Mouse (Mus musculus) ES-Bruce4 (cell line): Measurements from ENCODE around the gene Ube4b. TPM values are rescaled to one million over a fixed set of nuclear protein-coding genes. Genes with fewer than 3 reads are reported as not detected.
"Not testable (repeated sequence)": the region's sequence is repeated elsewhere in the genome, so short reads cannot be mapped to it uniquely, and the experiment has no call there.

Experiments
- H3K27ac ChIP-seq: 2 replicates; pipeline ENCODE4 v1.5.1; 2012; ENCODE audit warnings: low read length, inconsistent platforms; ENCODE audit not compliant: insufficient read depth
- H3K27me3 ChIP-seq: 2 replicates; pipeline ENCODE4 v1.6.1; 2012; ENCODE audit warnings: mild to moderate bottlenecking, low read length, inconsistent platforms; ENCODE audit not compliant: control insufficient read depth, poor library complexity, insufficient read depth, severe bottlenecking
- H3K36me3 ChIP-seq: 2 replicates; pipeline ENCODE4 v1.6.1; 2012; ENCODE audit warnings: inconsistent platforms, mild to moderate bottlenecking, low read length, moderate library complexity; ENCODE audit not compliant: control insufficient read depth, poor library complexity, insufficient read depth, severe bottlenecking
- H3K4me1 ChIP-seq: one replicate; pipeline ENCODE4 v1.8.1; 2011; ENCODE audit warnings: low read length; ENCODE audit not compliant: control insufficient read depth, insufficient read depth
- H3K4me3 ChIP-seq: 2 replicates; pipeline ENCODE4 v1.5.1; 2011; ENCODE audit warnings: low read depth, mild to moderate bottlenecking, low read length
- H3K9ac ChIP-seq: 2 replicates; pipeline ENCODE4 v1.6.1; 2012; ENCODE audit warnings: low read depth, mild to moderate bottlenecking, inconsistent platforms; ENCODE audit not compliant: poor library complexity, severe bottlenecking
- H3K9me3 ChIP-seq: replicated peaks from 2 replicates; pipeline ENCODE4 v1.6.1; 2012; ENCODE audit warnings: mild to moderate bottlenecking, low read length, inconsistent platforms; ENCODE audit not compliant: control insufficient read depth, poor library complexity, insufficient read depth, severe bottlenecking
- CTCF ChIP-seq: IDR thresholded peaks from one replicate; pipeline ENCODE4 v1.8.1; 2011; ENCODE audit warnings: low read depth, low read length
- EP300 ChIP-seq: IDR thresholded peaks from 2 replicates; pipeline ENCODE4 v1.6.1; 2011; ENCODE audit warnings: low read depth, low read length; ENCODE audit not compliant: insufficient read depth
- POLR2A ChIP-seq: IDR thresholded peaks from one replicate; pipeline ENCODE4 v1.8.1; 2011; ENCODE audit warnings: low read length; ENCODE audit not compliant: insufficient read depth
- polyA plus RNA-seq: library from polyadenylated mRNA; stranded (reverse); fragments of >200 nt; gene quantifications from 2 replicates; pipeline ENCODE4 v1.2.4, GENCODE M21; 2011; ENCODE audit warnings: low read depth; ENCODE audit not compliant: missing spikeins, insufficient read depth, insufficient read length

Ube4b gene
- polyA plus RNA-seq, 1 experiment: 193 TPM

DNA sequence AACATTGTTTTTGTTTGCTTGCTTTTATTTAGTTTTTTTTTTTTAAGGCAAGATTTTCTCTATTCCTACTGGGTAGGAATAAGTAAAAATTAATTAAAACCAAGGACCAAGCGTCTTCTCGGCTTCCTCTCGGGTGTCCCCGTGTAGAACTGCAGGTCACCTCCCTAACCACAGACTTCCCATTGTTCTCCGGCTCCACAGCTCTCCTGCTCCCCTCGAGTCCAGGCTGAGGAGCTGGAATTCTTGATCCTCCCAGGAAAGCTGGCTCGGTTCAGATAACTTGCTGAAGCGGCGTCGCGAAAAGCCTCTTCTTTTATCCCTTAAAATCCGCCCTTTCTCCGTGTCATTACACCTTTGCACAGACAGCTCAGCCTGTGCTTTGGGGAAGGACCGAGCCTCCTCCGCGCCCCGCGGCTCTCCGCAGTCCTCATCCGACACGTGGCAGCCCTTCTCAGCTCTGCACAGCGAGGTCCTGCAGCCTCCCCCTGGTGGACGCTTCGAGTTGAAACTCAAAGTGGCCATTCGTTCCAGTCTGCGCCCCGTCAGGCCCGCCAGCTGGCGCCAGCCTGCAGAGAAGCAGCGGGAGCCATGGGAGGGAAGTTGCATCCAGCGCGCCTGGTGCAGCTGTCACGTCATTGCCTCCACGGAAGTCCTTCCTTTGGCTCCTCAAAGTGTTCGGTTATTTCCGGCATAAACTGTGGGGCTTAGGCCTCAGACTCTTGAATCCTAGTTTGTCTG is 18.6 kb upstream of the Ube4b start:
- H3K27me3 ChIP-seq: no peaks in the 10 kb centered on the region
- TF ChIP-seq POLR2A (peak; percentile 6), EP300 (peak; percentile 83), CTCF (peak; percentile 63)
- H3K4me1 ChIP-seq: no peaks in the 10 kb centered on the region
- H3K27ac ChIP-seq: peak overlapping the region; percentile 98
- H3K9me3 ChIP-seq: no peaks in the 10 kb centered on the region
- peak overlapping the region; percentile 8 for H3K9ac ChIP-seq
- no peaks in the 10 kb centered on the region for H3K36me3 ChIP-seq
- H3K4me3 ChIP-seq: peak overlapping the region; percentile 27

DNA sequence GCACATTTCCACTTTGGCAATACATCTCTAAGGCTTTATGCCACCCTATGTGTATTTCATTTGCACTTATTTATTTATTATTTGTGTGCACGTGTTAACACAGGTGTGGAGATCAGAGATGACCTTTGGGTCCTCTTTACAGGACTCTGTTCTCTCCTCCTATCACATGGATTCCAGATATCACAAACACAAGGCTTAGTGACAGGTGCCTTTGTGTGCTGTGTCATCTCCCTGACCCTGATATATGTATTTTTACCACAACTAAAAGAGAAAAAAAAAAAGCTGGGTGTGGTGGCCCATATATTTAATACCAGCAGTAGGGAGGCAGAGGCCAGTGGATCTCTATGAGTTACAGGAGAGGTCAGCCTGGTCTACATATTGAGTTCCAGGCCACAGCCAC is 17.9 kb upstream of the Ube4b start:
- TF ChIP-seq POLR2A (no peak), EP300 (no peak), CTCF (no peak)
- Histone ChIP-seq H3K27me3 (no peaks in the 10 kb centered on the region), H3K36me3 (no peaks in the 10 kb centered on the region), H3K4me3 (no peak overlapping the region), H3K4me1 (no peaks in the 10 kb centered on the region), H3K9ac (peak overlapping the region; percentile 8), H3K27ac (no peak overlapping the region; the same call in 1 of the 2 replicates), H3K9me3 (no peaks in the 10 kb centered on the region)

DNA sequence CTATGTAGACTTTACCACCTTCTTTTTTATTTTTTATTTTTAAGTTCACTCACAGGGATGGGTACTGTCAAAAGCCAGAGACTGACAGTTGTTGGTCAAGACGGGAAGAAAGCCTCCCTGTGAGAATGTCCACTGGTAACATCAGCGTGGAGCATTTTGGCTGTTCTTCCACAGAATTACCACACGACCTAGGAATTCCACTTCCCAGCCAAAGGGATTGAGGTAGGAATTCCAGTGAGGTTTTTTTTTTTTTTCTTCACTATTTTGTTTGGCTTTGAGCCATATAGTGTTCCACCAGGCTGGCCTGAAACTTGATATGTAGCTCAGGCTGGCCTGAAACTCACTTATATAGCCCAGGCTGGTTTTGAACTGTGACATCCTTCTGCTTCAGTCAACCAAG is 15.9 kb upstream of the Ube4b start:
- Histone ChIP-seq H3K4me3 (no peak overlapping the region), H3K27me3 (no peaks in the 10 kb centered on the region), H3K4me1 (no peaks in the 10 kb centered on the region), H3K9ac (no peak overlapping the region), H3K9me3 (0 out of 2 replicates have a peak, but pooled peaks cover 3% of the 10 kb centered on the region), H3K27ac (no peak overlapping the region), H3K36me3 (no peaks in the 10 kb centered on the region)
- TF ChIP-seq CTCF: no peak
- no peak for TF ChIP-seq EP300
- no peak for TF ChIP-seq POLR2A

DNA sequence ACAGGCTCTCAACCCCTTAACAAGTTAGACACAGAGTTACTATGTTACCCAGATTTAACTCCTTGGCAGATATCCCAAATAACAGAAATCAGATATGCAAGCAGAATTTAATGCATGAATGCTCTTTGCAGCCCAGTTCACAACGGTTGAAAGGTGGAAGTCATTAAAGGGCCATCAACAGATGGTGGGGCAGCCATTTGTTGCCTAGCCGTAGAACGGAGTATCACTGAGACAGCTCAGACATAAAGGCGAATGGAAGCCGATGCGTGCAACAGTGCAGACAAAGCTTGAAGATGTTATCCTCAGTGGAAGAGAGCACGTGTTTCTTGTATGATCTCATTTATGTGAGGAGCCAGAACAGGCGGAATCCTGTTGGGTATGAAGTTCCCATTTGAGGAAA is 14.0 kb upstream of the Ube4b start:
- H3K27me3 ChIP-seq: no peaks in the 10 kb centered on the region
- 0 out of 2 replicates have a peak, but pooled peaks cover 3% of the 10 kb centered on the region for H3K9me3 ChIP-seq
- TF ChIP-seq CTCF (no peak), EP300 (no peak), POLR2A (no peak)
- H3K27ac ChIP-seq: no peak overlapping the region
- H3K4me3 ChIP-seq: no peak overlapping the region
- no peak overlapping the region for H3K9ac ChIP-seq
- no peaks in the 10 kb centered on the region for H3K36me3 ChIP-seq
- H3K4me1 ChIP-seq: no peaks in the 10 kb centered on the region

DNA sequence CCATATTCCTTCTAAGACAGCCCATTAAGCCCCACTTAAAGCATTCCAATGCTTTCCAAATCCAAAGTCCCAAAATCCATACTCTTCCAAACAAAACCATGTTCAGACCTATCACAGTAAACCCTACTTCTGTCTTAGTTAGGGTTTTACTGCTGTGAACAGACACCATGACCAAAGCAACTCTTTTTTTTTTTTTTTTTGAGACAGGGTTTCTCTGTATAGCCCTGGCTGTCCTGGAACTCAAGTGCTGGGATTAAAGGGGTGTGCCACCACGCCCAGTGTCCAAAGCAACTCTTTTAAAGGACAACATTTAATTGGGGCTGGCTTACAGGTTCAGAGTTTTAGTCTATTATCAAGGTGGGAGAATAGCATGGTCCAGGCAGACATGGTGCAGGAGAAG is 5.3 kb upstream of the Ube4b start:
- not testable (repeated sequence) for H3K27me3 ChIP-seq, H3K4me3 ChIP-seq, H3K27ac ChIP-seq, H3K4me1 ChIP-seq, H3K9me3 ChIP-seq, H3K36me3 ChIP-seq, H3K9ac ChIP-seq

DNA sequence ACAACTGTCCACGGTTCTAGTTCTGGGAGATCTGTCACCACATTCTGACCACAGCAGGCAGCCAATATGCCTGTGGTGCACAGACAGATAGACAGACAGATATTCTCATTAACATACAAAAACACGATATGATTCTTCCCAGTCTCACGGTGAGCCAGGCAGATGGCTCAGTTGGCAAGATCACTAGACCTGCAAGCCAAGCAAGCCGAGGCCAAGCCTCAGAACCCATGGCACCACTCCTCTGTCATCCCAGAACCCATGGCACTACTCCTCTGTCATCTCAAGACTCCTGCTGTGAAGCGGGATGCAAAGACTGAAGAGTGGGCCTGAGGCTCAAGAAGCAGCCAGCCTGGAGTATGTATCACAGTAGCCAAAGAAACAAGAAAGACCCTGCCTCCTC is 3.0 kb upstream of the Ube4b start:
- no peak overlapping the region for H3K27ac ChIP-seq
- no peaks in the 10 kb centered on the region for H3K9me3 ChIP-seq
- H3K27me3 ChIP-seq: no peaks in the 10 kb centered on the region
- H3K4me1 ChIP-seq: no peaks in the 10 kb centered on the region
- H3K36me3 ChIP-seq: no peaks in the 10 kb centered on the region
- TF ChIP-seq CTCF (no peak), EP300 (no peak), POLR2A (no peak)
- no peak overlapping the region for H3K9ac ChIP-seq
- no peak overlapping the region for H3K4me3 ChIP-seq
